Mouse (Mus musculus) ES-E14 (cell line): ENCODE measurements around the gene Rab39.

ENCODE experiments used
- CHD2 ChIP-seq: IDR thresholded peaks from 2 replicates; pipeline ENCODE4 v1.6.1; 2014; ENCODE audit warnings: mild to moderate bottlenecking, low read depth, low read length, inconsistent platforms
- HCFC1 ChIP-seq: IDR thresholded peaks from 2 replicates; pipeline ENCODE4 v1.6.1; 2012; ENCODE audit warnings: low read length, inconsistent platforms, borderline replicate concordance; ENCODE audit not compliant: insufficient read depth

DNA sequence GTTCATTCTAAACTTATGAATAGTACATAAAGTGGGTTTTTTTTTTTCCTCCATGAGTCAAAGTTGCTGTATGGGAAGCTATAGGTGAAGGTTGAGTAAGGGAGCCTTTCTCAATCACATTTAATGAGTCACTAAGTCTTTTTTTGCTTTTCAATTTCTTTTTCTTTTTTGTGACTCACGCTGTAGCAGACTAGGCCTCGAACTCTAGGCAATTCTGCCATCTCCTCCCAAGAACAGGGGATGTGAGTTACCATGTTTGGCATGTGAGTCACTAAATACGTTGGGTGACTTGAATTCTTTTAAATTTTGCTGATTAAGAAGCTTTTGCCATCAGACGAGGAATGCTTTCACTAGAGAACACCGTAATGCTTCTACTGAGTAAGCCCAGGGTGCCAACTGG lies 10.2 kb downstream of the Rab39 start:
- TF ChIP-seq CHD2: no peak
- no peak for TF ChIP-seq HCFC1
